Mouse (Mus musculus): ENCODE measurements around the gene Serinc3.
"Not testable (repeated sequence)": the region's sequence is repeated elsewhere in the genome, so short reads cannot be mapped to it uniquely, and the experiment has no call there.

Gene Serinc3

DNA sequence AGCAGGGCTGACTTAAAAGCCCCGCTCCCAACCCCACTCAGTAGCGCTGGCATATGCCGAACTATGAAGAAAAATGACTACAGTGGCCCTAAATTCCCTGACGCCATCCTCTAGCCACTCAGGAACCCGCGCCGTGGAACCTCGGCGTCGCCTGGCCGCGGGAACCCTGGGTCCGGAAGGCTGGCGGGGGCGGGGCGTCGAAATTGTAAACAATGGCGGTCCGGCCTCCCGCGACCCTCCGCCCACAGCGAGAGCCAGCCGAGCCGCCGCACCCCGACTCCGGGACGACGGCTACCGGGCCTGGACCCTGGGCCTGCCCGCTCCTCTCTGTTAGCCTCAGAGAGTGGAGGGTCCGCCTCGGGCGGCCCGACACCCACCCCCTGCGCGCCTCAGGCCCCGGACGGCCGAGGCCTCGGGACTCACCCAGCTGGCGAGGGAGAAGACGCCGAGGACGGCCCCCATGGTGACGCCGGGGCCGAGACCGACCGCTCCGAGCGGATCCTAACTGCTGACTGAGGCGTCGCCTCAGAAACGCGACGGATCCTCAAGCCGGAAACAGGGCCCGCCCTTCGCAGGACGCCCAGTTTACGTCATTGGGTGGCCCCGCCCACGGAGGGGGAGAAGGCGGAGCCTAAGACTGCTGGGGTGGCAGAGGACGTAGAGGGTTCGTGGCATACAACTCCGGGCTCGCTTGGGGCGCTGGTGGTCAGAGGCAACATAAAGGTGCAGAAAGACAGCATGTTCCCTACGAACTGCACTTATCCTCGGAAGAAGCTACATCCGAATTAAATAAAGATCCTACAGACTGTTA, at the start of gene Serinc3:
TSS of gene Serinc3 (minus strand) at position 557 of the 811 bp plus-strand sequence.
- in situ Hi-C loops (cut with MboI, MseI) = loop anchor here in 1 of 2 experiments (5.0 kb wide), 1 partner anchor 42 kb away; the partner anchor contains the start of gene Ttpal

DNA sequence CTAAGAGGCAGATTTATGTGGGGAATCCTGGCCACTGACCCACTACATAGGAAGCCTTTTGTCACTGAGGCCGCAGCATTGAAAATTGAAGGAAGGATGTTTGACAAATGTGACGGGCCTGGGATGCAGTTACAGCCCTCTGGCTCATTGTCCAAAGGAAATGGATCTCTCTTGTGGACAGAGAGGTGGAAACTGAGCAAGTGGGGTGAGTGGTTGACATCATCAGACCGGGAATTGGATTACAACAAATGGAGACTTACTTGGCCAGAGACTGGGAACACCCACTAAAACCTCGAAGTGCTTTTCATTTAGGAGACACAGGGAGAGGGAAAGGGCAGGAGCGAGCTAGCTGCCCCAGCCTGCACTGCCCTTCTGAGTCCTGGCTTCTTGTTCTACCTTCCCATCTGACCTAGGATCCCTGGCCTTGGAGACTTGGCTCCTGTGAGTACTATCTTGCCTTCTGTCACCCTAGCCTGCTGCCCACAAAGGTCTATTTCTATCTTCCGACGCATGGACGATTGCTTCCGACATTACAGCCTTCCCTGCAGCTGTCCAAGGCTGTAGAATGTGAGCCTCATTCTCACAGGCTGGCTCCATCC, 48.9 kb upstream of the Serinc3 start:
- in situ Hi-C loops (cut with MboI, MseI) = no loop called here

DNA sequence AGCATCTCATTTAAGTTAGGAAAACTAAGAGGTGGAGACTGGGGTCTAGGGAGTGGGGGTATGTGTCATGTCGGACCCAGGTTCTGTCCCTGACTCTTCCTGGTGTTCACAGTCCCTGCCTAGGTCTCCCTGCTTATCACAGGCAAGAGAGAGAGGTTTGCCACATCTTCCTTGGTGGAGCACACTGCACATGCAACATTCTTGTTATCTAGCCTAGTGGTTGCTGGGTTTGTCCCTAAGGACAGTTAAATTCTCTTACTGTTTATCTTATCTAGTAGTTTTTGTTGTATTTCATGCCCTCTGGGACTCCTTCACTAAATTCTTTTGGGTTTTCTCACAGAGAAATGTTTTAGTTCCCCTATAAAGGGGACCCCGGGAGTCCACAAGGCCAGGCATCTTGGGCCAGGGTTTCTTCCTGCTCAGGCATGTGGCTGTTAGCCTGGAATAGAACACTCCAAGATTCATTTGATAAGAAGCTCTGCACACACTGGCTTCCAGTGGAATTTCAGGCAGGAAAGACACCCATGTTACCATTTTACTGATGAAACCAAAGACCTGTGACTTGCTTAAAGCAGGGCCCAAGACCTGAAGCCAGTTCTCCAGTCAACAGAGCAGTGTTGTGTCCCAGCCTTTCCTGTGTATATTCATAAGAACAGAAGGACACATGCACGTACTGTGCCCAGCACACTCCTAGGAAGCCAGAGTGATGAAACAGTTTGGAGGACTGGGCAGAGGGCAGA, 48.1 kb upstream of the Serinc3 start:
- in situ Hi-C loops (cut with MboI, MseI) = no loop called here

DNA sequence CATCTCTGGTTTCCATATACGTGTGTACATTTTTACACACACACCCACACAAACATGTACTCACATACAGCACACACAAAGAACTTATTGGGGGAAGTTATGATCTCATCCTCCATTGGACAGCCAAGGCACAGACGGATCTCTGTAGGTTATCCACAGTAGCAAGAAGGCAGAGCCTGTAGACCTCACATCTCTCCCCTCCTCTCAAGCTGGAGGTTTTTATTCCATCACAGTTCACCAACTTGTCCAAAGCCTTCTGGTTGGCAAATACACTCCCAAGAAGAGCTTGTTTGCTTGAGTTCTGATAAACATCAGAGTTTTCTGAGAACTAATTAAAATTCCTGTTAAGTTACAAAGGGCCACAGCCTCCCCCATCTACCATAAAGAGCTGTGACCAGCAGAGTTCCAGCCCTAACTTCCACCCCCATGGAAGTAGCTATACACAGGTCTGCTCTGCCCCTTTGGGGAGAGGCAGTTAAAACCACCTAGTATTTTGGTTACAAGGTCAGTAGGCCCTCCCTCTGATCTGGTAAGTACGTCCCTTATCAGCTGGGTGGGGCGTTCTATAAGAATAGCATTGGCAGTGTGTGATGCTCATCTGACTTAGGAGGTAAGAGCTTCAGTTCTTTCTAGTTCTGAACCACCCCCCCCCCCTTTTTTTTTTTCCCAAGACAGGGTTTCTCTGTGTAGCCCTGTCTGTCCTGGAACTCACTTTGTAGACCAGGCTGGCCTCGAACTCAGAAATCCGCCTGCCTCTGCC, 47.1 kb upstream of the Serinc3 start:
- in situ Hi-C loops (cut with MboI, MseI) = no loop called here

DNA sequence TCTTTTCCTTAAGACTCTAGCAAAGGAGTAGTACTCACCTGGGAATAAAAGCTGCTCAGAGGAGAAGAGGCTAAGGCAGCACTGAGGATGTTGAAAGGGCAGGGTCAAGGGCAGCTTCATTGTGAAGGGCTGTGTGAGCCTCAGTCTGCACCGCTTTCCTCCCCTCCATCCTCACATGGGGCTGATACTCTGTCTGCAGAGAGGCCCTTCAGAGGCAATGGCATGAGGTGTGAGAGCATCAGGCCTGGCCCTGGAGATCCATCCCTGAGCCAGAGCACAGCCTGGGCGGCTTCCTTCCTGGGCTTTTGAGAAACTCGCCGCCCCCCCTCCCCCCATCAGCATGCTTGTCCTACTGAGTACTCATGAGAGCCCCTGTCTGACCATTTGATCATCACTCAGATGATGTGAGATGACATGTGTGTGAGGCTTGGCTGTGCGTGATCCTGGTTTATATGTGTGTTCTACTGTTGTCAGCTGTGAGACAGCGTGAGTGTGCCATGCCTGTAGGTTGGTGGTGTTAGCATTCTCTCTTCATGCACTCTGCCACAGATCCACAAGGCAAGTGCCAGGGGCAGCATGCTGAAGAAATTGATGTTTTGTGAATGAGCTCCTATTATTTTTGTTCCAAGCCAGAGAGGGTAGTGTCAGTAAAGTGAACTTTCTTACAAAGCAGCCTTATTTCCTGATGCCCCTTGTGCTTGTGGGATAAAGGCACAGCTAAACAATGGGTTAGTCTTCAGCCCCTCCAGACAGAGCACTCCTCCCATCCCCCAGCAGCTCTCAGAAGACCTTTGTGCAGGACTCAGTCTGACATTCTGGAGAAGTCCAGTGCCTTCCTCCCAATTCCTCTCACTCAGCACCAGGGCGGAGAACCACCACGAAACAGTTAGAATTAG, 45.7 kb upstream of the Serinc3 start:
- in situ Hi-C loops (cut with MboI, MseI) = no loop called here

DNA sequence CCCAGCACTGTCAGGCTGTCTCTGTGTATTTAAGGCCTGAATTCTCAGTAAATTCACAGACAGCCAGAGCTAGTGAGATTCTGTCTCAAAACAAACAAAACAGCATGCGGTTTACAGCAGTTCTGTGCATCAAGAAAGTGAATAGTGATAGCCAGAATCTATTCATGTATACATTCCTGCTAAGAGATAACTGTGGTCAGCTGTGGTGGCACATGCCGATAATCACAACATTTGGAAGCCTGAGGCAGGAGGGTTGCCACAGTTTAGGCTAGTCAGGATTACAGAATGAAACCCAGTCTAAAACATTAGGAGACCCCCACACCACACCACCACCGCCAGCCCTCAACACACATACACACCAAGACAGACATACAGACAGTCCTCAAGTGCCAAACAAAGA, 44.8 kb upstream of the Serinc3 start:
- in situ Hi-C loops (cut with MboI, MseI) = no loop called here

DNA sequence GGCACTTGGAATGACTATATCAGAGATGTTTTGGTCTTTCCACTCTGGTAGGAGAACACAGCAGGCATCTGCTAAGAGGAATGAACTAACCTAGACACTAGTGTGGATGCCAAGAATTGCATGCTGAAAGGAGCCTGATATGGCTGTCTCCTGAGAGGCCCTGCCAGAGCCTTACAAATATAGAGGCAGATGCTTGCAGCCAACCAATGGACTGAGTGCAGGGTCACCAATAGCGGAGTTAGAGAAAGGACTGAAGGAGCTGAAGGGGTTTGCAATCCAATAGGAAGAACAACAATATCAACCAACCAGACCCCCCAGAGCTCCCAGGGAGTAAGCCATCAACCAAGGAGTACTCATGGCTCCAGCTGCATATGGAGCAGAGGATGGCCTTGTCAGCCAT, 43.4 kb upstream of the Serinc3 start:
- in situ Hi-C loops (cut with MboI, MseI) = not testable (repeated sequence)

DNA sequence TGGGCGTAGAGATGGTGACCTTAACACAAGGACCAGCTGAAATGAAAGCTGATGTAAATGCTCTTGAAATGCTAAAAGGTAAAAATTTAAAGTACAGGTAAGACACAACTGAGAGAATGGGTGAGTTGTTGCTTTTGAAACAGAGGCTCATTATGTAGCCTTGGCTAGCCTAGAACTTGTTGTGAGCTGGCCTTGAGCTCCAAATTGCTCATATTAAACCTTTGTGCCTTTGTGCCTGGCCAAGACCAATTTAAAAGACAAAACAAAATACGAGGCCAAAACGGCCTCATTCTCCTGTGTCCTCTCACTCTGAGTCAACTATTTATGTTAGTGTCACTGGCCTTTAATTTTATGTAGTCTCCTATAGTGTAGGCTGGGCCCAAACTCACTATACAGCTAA, 42.0 kb upstream of the Serinc3 start:
- in situ Hi-C loops (cut with MboI, MseI) = no loop called here

DNA sequence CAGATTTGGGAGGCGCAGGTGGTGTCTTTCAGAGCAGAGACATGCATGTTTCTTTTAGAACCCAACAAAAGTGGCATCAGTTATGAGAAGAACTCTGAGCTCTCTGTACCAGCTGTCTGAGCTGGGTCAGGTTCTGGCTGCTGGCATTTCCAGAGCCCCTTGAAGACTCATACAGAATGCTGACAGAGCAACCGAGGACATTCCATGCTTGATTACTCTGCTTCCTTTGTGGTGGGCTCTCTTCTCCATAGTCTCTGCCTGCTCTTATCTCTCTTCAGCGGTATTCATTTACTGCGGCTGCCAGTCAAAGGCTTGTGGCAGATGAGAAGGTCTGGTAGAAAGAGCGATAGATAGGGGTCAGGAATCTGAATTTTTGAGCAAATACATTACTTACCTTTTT, 41.3 kb upstream of the Serinc3 start:
- in situ Hi-C loops (cut with MboI, MseI) = no loop called here

DNA sequence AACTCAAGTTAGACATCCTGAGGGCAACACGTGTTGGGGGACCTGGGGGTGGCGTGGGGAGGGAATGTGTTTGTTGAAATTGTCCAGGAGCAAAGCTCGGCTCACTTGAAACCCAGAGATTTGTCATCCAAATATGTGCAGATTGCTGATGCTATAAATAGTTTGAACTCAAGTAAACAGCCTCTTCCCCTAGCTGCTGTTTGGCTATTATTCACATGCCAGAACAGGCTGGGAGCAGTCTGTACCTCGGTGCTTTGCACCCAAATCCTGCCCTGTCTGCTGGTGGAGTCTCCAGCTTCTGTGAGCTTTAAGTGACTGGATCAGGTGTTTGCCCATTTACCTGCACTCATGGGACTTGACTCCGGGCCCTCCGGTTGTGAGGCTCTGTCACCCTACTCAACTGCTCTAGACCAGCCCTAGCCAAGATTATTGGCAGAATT, 40.9 kb upstream of the Serinc3 start:
- in situ Hi-C loops (cut with MboI, MseI) = no loop called here

DNA sequence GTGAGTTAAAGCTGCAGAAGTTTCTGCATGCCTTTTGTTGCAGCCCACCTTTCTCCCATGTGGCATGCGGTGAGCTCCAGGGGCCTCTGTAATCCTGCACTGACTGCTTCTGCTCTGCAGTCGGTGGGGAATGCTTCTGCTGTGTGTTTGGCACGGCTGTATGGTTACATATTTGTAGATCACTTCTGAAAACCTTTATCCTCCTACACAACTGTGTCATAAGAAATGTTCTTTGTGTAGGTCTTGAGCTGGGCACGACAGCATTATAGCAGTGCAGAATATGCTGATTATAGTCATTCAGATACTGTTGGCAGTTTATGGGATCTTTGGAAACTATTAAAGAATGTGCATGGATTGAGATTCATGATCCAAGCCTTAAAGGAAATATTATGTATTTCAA, 40.4 kb upstream of the Serinc3 start:
- in situ Hi-C loops (cut with MboI, MseI) = no loop called here

DNA sequence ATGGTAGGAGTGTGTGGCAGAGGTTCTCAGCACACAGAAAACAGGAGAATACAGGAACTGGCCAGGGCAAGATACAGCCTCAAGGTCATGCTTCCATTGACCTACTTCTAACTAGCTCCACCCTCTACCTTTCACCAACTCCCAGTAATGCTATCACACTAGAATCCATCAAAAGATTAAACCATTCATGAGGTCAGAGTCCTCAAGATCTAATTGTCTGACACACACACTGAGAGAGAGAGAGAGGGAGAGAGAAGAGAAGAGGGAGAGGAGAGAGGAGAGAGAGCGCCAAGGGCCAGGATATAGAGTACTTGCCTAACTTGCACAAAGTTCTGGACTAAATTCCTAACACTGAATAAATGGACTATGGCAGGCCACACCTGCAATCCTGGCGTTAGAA, 37.4 kb upstream of the Serinc3 start:
- in situ Hi-C loops (cut with MboI, MseI) = no loop called here

DNA sequence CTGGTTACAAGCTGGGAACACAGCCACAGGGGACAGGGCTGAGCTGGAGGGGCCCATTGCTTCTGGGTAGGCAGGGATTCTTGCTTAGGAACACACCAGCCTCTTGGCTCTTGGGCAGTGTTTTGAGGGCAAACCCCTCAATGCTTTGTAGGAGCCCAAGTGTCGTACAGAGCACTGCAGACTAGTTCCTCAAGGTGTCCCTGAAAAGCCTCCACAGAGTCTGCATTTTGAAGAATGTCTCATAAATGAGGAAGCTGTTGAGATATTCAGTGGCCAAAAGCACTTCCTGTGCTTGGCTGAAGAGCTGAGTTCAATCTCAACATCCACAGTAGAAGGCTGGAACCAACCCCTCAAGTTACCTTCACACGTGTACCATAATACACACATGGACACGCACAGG, 31.8 kb upstream of the Serinc3 start:
- in situ Hi-C loops (cut with MboI, MseI) = no loop called here

DNA sequence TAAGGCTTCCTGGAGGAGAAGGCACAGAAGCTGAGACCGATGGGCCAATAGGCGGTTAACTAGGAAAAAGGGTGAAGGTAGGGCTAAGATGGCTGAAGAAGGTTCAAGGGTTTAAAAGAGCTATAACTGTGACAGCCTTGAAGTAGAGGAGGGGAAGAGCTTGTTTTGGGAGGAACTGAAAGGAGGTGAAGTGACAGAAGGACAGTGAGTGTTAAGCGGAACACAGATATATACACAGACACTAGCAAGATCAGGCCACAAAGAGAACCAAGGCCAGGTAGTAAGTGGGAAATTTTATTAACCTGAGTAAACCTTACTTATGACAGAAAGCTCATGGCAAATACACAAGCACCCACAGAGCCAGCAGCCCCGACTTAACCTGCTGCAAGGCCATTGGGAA, 31.4 kb upstream of the Serinc3 start:
- in situ Hi-C loops (cut with MboI, MseI) = no loop called here

DNA sequence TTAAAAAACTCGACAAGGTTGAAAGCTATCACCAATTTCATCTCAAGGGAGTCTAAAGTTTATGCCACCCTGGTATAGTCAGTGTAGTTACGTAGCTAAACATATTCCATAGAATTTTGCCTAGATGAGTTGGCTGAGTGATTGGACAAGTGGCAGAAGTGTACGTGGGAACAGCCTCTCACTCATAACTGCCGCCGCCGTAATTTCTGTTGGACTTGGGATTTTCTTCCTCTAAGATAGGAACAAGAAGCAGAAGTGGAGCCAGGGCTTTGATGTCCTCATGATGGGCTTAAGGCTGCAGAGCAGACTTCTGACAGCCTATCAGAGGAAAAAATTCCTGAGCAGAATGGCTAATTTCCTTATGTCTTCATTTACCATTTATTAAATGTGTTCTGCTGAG, 30.7 kb upstream of the Serinc3 start:
- in situ Hi-C loops (cut with MboI, MseI) = no loop called here

DNA sequence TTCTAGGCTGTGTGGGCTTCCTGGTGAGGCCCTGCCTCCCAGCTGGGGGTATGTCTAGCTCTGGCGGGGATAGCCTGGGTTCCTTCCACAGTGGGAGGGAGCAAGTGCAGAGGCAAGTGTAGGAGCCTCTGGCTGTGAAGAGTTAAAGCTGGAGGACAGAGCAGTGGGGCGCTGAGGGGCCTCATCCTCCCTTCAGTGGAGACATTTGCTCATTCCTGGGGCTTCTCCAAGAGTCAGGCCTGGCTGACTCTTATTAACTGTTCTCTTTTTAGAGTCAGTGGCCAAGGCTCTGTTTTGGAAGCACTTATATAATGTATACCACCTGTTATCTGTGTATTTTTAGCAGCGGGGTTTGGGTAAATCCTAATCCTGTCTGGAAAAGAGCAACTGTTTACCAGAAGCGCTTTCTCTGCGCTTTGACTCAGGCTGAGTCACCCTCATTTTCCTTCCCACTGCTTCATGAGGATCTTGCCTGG, 30.3 kb upstream of the Serinc3 start:
- in situ Hi-C loops (cut with MboI, MseI) = no loop called here

DNA sequence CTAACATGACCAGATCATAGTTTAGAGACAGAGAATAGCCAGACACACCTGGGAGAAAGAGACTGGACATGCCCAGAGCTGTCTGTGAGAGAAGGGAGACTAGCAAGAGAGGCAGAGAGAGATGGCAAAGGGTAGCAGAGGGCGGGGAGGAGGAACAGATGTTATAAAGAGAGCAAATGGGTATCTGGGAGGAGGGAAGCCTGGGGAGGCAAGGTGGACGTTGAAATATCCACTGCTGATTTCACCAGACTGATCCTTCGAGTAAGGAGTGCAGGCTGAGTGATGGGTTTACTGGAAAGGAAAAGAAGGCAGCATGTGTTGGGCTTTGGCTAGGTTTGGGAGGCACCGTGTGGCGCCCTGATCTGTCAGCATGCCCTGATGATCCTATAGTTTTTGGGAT, 29.5 kb upstream of the Serinc3 start:
- in situ Hi-C loops (cut with MboI, MseI) = no loop called here

DNA sequence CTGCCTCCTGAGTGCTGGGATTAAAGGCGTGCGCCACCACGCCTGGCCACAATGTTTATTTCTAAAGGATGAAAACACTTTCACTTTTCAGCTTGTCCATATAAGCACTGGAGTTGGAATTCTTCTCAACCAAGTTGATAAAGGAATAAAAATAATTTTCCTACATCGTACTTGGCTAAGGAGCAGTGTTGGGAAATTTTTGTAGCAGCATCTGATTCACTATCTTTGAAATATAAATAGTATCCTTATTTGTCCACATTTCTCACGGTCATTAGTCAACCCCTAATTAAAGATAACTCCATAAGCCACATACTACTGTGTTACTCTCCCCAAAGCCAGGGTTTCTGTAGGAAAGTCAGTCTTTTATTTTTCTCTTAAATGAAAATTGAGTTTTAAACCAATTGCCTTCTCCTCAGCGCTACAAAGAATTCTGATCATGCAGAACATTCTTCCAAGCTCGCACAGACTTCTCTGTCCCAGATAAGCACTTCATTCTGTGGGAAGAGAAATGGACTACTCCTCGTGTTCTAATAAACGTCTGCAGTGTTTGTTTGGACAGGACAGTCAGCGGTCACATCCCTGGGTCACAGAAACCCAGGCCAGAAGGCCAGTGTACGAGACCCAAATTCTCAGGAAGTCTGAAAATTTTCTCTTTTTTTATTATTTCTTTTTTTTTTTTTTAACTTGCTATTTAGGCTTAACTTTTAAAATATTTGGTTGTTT, 26.1 kb upstream of the Serinc3 start:
- in situ Hi-C loops (cut with MboI, MseI) = no loop called here

DNA sequence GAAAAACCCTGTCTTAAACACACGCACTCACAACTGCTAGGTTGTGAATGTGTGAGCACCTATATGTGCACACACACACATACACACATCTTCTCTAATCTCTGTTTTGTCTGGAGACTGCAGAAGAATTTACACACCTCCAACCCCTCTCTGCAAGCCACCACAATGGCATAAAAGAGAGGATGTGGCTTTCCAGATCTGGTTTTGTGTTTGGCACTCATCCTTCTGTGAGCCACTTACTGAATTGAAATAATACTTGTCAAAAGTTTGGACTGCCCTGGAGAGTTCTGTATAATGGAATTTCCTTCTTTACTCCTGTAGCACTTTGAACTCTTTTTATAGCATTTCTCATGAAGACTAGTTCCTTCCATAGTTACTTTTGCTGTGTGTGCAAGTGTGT, 22.1 kb upstream of the Serinc3 start:
- in situ Hi-C loops (cut with MboI, MseI) = no loop called here

DNA sequence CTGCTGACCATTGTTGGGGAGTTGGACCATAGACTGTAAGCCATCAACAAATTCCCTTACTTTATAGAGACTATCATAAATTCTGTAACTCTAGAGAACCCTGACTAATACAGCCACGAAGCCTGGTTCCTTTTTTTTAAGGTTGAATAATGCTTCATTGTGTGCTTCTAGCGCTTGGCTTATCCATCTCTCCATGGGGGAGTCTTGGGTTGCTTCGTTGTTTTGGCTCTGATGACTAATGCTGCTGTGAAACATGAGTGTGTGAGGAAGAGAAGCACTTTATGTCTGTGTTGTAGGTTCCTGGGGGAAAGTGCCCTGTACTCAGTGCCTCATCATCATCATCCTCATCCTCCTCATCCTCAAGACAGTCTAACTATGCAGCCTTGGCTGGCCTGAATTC, 19.0 kb upstream of the Serinc3 start:
- in situ Hi-C loops (cut with MboI, MseI) = no loop called here
